In genomic region chr15:73901701-73902100, GRCm38 (mm10) we compare ENCODE assay signal across 17 mouse cellular contexts.
A peak's percentile ranks its signal among the peaks of the same experiment; 100 is the strongest.
DNase-seq lines count a peak whose midpoint lies in the region; ATAC-seq lines count a peak whose summit lies in the region.
"Had no signal": no experiment of that assay in that cellular context is flagged by ENCODE, and none has a peak within 500 bp of the region (broad histone marks: within the 10 kb centered on the region; RNA-seq: fewer than 3 reads in every experiment).

No protein-coding gene starts in this region.

- no peak overlapping the region for H3K4me3 ChIP-seq in hindbrain, embryonic 13.5 days
- no peak overlapping the region for H3K4me3 ChIP-seq in hindbrain, embryonic 12.5 days
- H3K4me3 ChIP-seq: embryonic facial prominence, embryonic 12.5 days; forebrain, embryonic 13.5 days; gastrocnemius, adult 2 months; heart, embryonic 12.5 days had no signal

- H3K27ac ChIP-seq in hindbrain, embryonic 13.5 days = no peak overlapping the region
- H3K27ac ChIP-seq in hindbrain, embryonic 12.5 days = no peak overlapping the region
- H3K27ac ChIP-seq: embryonic facial prominence, embryonic 12.5 days; forebrain, embryonic 13.5 days; gastrocnemius, adult 2 months had no signal

- 78% methylated on average over 3 of the region's 3 CpGs for WGBS in hindbrain, embryonic 13.5 days
- WGBS in hindbrain, embryonic 12.5 days = 86% methylated on average over 3 of the region's 3 CpGs

- H3K4me2 ChIP-seq in hindbrain, embryonic 13.5 days = no peak overlapping the region
- H3K4me2 ChIP-seq in hindbrain, embryonic 12.5 days (replicated peaks) = no peak overlapping the region
- H3K4me2 ChIP-seq: embryonic facial prominence, embryonic 12.5 days; forebrain, embryonic 13.5 days; heart, embryonic 12.5 days had no signal

- H3K9ac ChIP-seq in hindbrain, embryonic 13.5 days = no peak overlapping the region
- no peak overlapping the region for H3K9ac ChIP-seq in hindbrain, embryonic 12.5 days
- H3K9ac ChIP-seq: embryonic facial prominence, embryonic 12.5 days; forebrain, embryonic 13.5 days; heart, embryonic 12.5 days had no signal

- H3K9me3 ChIP-seq in hindbrain, embryonic 13.5 days = no peaks in the 10 kb centered on the region
- H3K9me3 ChIP-seq in hindbrain, embryonic 12.5 days (replicated peaks) = peaks cover 3% of the 10 kb centered on the region; the same call in 1 of the 2 replicates
- H3K9me3 ChIP-seq: embryonic facial prominence, embryonic 12.5 days; forebrain, embryonic 13.5 days; heart, embryonic 12.5 days had no signal

- H3K36me3 ChIP-seq in hindbrain, embryonic 13.5 days = no peaks in the 10 kb centered on the region
- H3K36me3 ChIP-seq in hindbrain, embryonic 12.5 days = no peaks in the 10 kb centered on the region
- H3K36me3 ChIP-seq: embryonic facial prominence, embryonic 12.5 days; heart, embryonic 12.5 days had no signal

- peak; percentile 46 for DNase-seq in 3134 (ENCODE audit: extremely low read depth, insufficient read length, low spot score)
- DNase-seq in fibroblast of lung, adult 2 months (ENCODE audit: low read depth) = peak; percentile 13
- DNase-seq in liver = no peak
- no peak for DNase-seq in right cerebral cortex, postnatal 36 days (ENCODE audit: low spot score in 2 of 2)
- DNase-seq: adrenal gland, adult 2 months; adrenal gland, postnatal 25 days; cerebellum, adult 18-20 months; cerebellum, adult 9-11 months; cerebellum, postnatal 36 days; gastrocnemius, adult 2 months; gastrocnemius, postnatal 25 days had no signal

- peak; percentile 44; the same call in 1 of the 2 replicates for ATAC-seq in hindbrain, embryonic 13.5 days (ENCODE audit: low FRiP score)
- no peak for ATAC-seq in hindbrain, embryonic 12.5 days (ENCODE audit: low FRiP score)
- ATAC-seq in megakaryocyte progenitor cell, adult 5-6 weeks (replicated peaks; ENCODE audit: poor library complexity) = 0 out of 2 replicates have a peak, but pooled peaks have one; percentile 17
- ATAC-seq: forebrain, embryonic 13.5 days had no signal

- H3K4me1 ChIP-seq in hindbrain, embryonic 13.5 days (replicated peaks) = peaks cover 17% of the 10 kb centered on the region
- H3K4me1 ChIP-seq in hindbrain, embryonic 12.5 days = peaks cover 10% of the 10 kb centered on the region

- H3K27me3 ChIP-seq in hindbrain, embryonic 13.5 days = no peaks in the 10 kb centered on the region
- no peaks in the 10 kb centered on the region for H3K27me3 ChIP-seq in hindbrain, embryonic 12.5 days
- H3K27me3 ChIP-seq: embryonic facial prominence, embryonic 12.5 days; forebrain, embryonic 13.5 days; heart, embryonic 12.5 days had no signal

Comparison
In these comparisons a context has a peak if more than half of its experiments do, and no peak if none do; other contexts are left out.
1. DNase-seq: peak in 3134 (single experiment) and fibroblast of lung, adult 2 months (single experiment); none in liver (single experiment) and right cerebral cortex, postnatal 36 days (0 of 2).